Mouse (Mus musculus): ENCODE results near the gene Orc5. TPM values are rescaled to one million over a fixed set of nuclear protein-coding genes. Genes with fewer than 3 reads are reported as not detected.

Gene Orc5
- polyA plus RNA-seq, 1 experiment from 2014 or later = 49.4 TPM

- no peaks in the 10 kb centered on the region; the same call in 1 of the 2 replicates for H3K36me3 ChIP-seq (replicated peaks)
- no peaks in the 10 kb centered on the region for H3K27me3 ChIP-seq
- H3K27ac ChIP-seq (replicated peaks) = no peak overlapping the region
- no peak overlapping the region for H3K4me2 ChIP-seq
- H3K4me3 ChIP-seq (replicated peaks) = no peak overlapping the region
- no peaks in the 10 kb centered on the region for H3K4me1 ChIP-seq (replicated peaks)
- no peaks in the 10 kb centered on the region for H3K9me3 ChIP-seq (replicated peaks)
- WGBS (ENCODE audit: insufficient replicate concordance) = 65% methylated on average over 2 of the region's 2 CpGs
- no peak overlapping the region for H3K9ac ChIP-seq
- ATAC-seq (ENCODE audit: insufficient read depth) = no peak
These were observed 15.5 kb upstream of the Orc5 start for GRCm38 (mm10) chr5:22565708-22566107.

GRCm38 (mm10) chr5:22559801-22560200 lies 9.6 kb upstream of the Orc5 start:
- WGBS (ENCODE audit: insufficient replicate concordance) = 75% methylated on average over 2 of the region's 2 CpGs
- Histone ChIP-seq H3K9ac (no peak overlapping the region), H3K27ac (replicated peaks) (no peak overlapping the region), H3K4me3 (replicated peaks) (no peak overlapping the region), H3K36me3 (replicated peaks) (peaks cover 4% of the 10 kb centered on the region; the same call in 1 of the 2 replicates), H3K27me3 (no peaks in the 10 kb centered on the region), H3K4me1 (replicated peaks) (peaks cover 24% of the 10 kb centered on the region), H3K4me2 (no peak overlapping the region), H3K9me3 (replicated peaks) (no peaks in the 10 kb centered on the region)
- ATAC-seq (ENCODE audit: insufficient read depth) = no peak

DNA sequence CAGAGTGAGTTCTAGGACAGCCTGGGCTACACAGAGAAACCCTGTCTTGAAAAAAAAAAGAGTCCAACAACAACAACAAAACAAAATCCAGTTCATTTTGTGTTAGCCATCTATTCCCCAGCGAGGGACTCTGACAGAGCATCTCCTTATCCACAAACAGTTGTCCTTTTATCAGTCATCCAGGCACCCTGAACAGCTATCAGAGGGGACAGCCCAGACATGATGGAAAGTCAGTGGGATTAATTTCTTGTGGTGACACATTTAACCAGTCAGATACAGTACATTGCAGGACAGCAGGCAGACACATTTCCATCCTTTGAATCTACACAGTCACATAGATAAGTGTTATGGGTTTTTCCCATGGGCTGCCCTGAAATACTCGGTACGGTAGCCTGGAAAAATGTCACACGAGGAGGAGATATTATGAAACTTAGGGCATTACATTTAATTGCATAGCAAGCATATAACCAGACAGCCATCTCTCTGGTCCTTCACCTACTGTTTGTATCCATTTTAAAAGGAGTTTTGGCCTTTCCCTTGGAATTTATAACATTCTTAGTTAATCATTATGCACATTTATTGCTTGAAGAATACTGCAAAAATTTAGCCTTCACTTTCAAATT lies 7.4 kb upstream of the Orc5 start:
- ATAC-seq (ENCODE audit: insufficient read depth) = peak; percentile 97
- peak overlapping the region; percentile 93 for H3K27ac ChIP-seq (replicated peaks)
- H3K27me3 ChIP-seq = no peaks in the 10 kb centered on the region
- peaks cover 7% of the 10 kb centered on the region; the same call in 1 of the 2 replicates for H3K36me3 ChIP-seq (replicated peaks)
- peak overlapping the region; percentile 55 for H3K4me2 ChIP-seq
- 0 out of 2 replicates have a peak, but pooled peaks cover 6% of the 10 kb centered on the region for H3K9me3 ChIP-seq (replicated peaks)
- peaks cover 24% of the 10 kb centered on the region for H3K4me1 ChIP-seq (replicated peaks)
- 16% methylated on average over 4 of the region's 4 CpGs for WGBS (ENCODE audit: insufficient replicate concordance)
- H3K4me3 ChIP-seq (replicated peaks) = peak overlapping the region; percentile 2; the same call in 1 of the 2 replicates
- H3K9ac ChIP-seq = 0 out of 2 replicates have a peak overlapping the region, but pooled peaks have one; percentile 40

DNA sequence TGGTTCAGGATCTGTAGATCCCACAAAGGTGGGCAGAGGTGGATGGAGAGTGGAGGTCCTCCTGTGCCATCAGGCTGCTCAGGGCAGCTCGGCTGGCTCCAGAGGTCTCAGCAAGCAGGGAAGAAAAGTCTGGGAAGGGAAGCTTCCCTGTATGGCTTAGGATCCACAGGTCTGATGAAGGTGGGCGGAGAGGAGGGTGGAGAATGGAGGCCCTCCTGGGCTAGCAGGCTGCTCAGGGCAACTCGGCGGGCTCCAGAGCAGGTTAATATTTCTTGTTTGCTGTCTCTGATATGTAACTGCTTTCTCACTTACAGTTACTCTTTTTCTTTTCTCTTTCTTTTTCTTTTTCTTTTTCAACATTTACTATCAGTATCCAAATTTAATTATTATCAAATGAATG lies 6.5 kb upstream of the Orc5 start:
- peaks cover 24% of the 10 kb centered on the region for H3K4me1 ChIP-seq (replicated peaks)
- peak overlapping the region; percentile 55 for H3K4me2 ChIP-seq
- peak overlapping the region; percentile 93 for H3K27ac ChIP-seq (replicated peaks)
- H3K9me3 ChIP-seq (replicated peaks) = 0 out of 2 replicates have a peak, but pooled peaks cover 6% of the 10 kb centered on the region
- 65% methylated on average over 4 of the region's 4 CpGs for WGBS (ENCODE audit: insufficient replicate concordance)
- 0 out of 2 replicates have a peak overlapping the region, but pooled peaks have one; percentile 2 for H3K4me3 ChIP-seq (replicated peaks)
- peaks cover 9% of the 10 kb centered on the region; the same call in 1 of the 2 replicates for H3K36me3 ChIP-seq (replicated peaks)
- peak; percentile 57; the same call in 1 of the 2 replicates for ATAC-seq (ENCODE audit: insufficient read depth)
- H3K27me3 ChIP-seq = no peaks in the 10 kb centered on the region
- peak overlapping the region; percentile 40 for H3K9ac ChIP-seq

- Histone ChIP-seq H3K9me3 (replicated peaks) (0 out of 2 replicates have a peak, but pooled peaks cover 6% of the 10 kb centered on the region), H3K36me3 (replicated peaks) (peaks cover 16% of the 10 kb centered on the region), H3K27ac (replicated peaks) (no peak overlapping the region), H3K9ac (no peak overlapping the region), H3K27me3 (no peaks in the 10 kb centered on the region), H3K4me1 (replicated peaks) (peaks cover 36% of the 10 kb centered on the region), H3K4me3 (replicated peaks) (no peak overlapping the region), H3K4me2 (no peak overlapping the region)
- no peak for ATAC-seq (ENCODE audit: insufficient read depth)
- WGBS (ENCODE audit: insufficient replicate concordance) = 87% methylated on average over 14 of the region's 14 CpGs
These were observed 2.1 kb upstream of the Orc5 start for GRCm38 (mm10) chr5:22552233-22552765.

- Histone ChIP-seq H3K4me3 (replicated peaks) (peak overlapping the region; percentile 84), H3K27me3 (no peaks in the 10 kb centered on the region), H3K36me3 (replicated peaks) (peaks cover 35% of the 10 kb centered on the region), H3K4me1 (replicated peaks) (peaks cover 49% of the 10 kb centered on the region), H3K9ac (peak overlapping the region; percentile 84), H3K27ac (replicated peaks) (peak overlapping the region; percentile 95), H3K4me2 (peak overlapping the region; percentile 78), H3K9me3 (replicated peaks) (0 out of 2 replicates have a peak, but pooled peaks cover 6% of the 10 kb centered on the region)
- ATAC-seq (ENCODE audit: insufficient read depth) = peak; percentile 10
- 4% methylated on average over 11 of the region's 11 CpGs for WGBS (ENCODE audit: insufficient replicate concordance)
These were observed 730 bp downstream of the Orc5 start for GRCm38 (mm10) chr5:22549366-22550032.

DNA sequence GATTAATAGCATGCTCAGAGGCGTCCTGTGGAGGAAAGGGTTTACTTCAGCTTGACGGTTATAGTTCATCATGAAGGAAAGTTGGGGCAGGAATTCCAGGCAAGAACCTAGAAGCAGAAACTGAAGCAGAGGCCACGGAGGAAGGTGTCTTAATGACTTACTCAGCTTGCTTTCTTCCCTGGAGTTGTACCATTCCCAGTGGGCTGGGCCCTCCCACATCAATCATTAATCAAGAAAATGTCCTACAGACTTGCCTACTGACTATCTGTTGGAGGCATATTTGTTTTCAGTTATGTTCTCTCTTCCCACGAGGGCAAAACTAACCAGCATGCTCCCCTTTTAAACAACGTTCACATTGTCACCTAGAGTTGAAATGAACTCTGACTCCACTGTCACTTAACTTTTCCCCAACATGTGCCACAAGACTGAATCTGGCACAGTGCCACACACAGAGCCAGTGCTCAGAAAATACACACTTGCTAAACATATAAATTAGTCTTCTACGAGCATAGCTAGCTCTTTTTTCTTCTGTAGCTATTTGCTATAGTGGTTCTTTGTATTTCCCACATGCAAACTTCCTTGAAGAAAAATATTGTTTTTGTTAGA lies 1.6 kb downstream of the Orc5 start:
- WGBS (ENCODE audit: insufficient replicate concordance) = 35% methylated on average over 6 of the region's 6 CpGs
- Histone ChIP-seq H3K4me3 (replicated peaks) (peak overlapping the region; percentile 84), H3K9ac (peak overlapping the region; percentile 47), H3K4me1 (replicated peaks) (peaks cover 55% of the 10 kb centered on the region), H3K36me3 (replicated peaks) (peaks cover 41% of the 10 kb centered on the region), H3K4me2 (peak overlapping the region; percentile 78), H3K9me3 (replicated peaks) (no peaks in the 10 kb centered on the region), H3K27me3 (no peaks in the 10 kb centered on the region), H3K27ac (replicated peaks) (peak overlapping the region; percentile 74)
- ATAC-seq (ENCODE audit: insufficient read depth) = no peak

DNA sequence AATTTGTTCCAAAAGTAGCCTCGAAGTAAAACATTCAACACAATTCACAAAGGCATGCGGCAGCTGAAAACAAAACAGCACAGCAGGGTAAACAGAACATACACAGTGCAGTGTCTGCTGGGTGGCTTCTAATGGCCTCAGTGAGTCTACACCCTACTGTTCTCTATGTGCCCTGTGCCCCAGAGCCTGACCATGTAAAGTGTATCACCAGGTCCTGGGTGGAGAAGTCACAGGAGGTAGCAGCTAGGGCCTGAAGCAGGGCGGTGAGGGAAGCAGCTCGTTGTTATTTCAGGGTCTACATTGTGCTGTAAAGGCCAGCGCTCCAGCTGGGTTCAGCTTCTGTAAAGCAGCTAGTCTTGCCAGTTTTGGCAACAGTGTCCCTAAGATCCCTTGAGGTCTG lies 3.7 kb downstream of the Orc5 start:
- Histone ChIP-seq H3K27ac (replicated peaks) (peak overlapping the region; percentile 91), H3K4me3 (replicated peaks) (0 out of 2 replicates have a peak overlapping the region, but pooled peaks have one; percentile 6), H3K4me2 (peak overlapping the region; percentile 51), H3K9me3 (replicated peaks) (no peaks in the 10 kb centered on the region), H3K36me3 (replicated peaks) (peaks cover 52% of the 10 kb centered on the region), H3K4me1 (replicated peaks) (peaks cover 70% of the 10 kb centered on the region), H3K27me3 (no peaks in the 10 kb centered on the region), H3K9ac (peak overlapping the region; percentile 45)
- 77% methylated on average over 5 of the region's 5 CpGs for WGBS (ENCODE audit: insufficient replicate concordance)
- ATAC-seq (ENCODE audit: insufficient read depth) = no peak

- H3K4me2 ChIP-seq = peak overlapping the region; percentile 60
- H3K36me3 ChIP-seq (replicated peaks) = peaks cover 65% of the 10 kb centered on the region
- no peaks in the 10 kb centered on the region for H3K27me3 ChIP-seq
- H3K4me1 ChIP-seq (replicated peaks) = peaks cover 70% of the 10 kb centered on the region
- H3K9ac ChIP-seq = peak overlapping the region; percentile 42
- peak overlapping the region; percentile 9; the same call in 1 of the 2 replicates for H3K4me3 ChIP-seq (replicated peaks)
- peak overlapping the region; percentile 91 for H3K27ac ChIP-seq (replicated peaks)
- H3K9me3 ChIP-seq (replicated peaks) = no peaks in the 10 kb centered on the region
- peak; percentile 79 for ATAC-seq (ENCODE audit: insufficient read depth)
These were observed 4.9 kb downstream of the Orc5 start for GRCm38 (mm10) chr5:22545305-22545704.

GRCm38 (mm10) chr5:22542676-22543075 lies 7.6 kb downstream of the Orc5 start:
- H3K27me3 ChIP-seq = no peaks in the 10 kb centered on the region
- H3K9me3 ChIP-seq (replicated peaks) = no peaks in the 10 kb centered on the region
- ATAC-seq (ENCODE audit: insufficient read depth) = no peak
- H3K27ac ChIP-seq (replicated peaks) = no peak overlapping the region
- 86% methylated on average over 2 of the region's 2 CpGs for WGBS (ENCODE audit: insufficient replicate concordance)
- H3K9ac ChIP-seq = no peak overlapping the region
- H3K36me3 ChIP-seq (replicated peaks) = peaks cover 82% of the 10 kb centered on the region
- no peak overlapping the region for H3K4me3 ChIP-seq (replicated peaks)
- no peak overlapping the region; the same call in 1 of the 2 replicates for H3K4me2 ChIP-seq
- H3K4me1 ChIP-seq (replicated peaks) = peaks cover 67% of the 10 kb centered on the region

Data from liver, embryonic 15.5 days (tissue).